Mouse (Mus musculus): Measurements from ENCODE around the gene Cend1.
"Not testable (repeated sequence)": the region's sequence is repeated elsewhere in the genome, so short reads cannot be mapped to it uniquely, and the experiment has no call there.

The Cend1 gene

DNA sequence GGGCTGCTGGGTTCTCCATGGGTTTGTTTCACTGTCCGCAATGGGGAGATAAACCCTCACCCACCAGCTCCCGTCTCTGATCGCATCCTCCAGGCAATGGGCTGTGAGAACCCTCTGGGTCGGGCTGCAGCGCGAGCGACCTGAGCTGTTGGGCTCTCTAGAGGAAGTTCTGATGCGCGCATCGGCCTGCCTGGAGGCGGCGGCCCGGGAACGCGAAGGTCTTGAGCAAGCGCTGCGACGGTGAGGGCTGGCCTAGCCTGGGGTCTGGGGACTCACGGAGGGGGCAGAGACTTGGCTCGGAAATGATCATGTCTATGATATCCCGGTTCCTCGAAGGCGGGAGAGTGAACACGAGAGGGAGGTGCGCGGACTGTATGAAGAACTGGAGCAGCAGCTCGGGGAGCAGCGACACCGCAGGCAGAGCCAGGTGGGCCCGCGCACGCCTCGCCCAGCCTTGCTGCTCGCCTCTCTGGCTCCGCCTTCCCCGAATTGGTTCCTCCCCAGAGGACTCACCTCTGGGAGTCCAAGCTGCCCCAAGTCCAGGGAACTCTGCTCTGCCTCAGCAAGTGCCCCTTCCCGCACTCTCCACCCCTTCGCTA is 35.4 kb upstream of the Cend1 start:
- no peak for DNase-seq

DNA sequence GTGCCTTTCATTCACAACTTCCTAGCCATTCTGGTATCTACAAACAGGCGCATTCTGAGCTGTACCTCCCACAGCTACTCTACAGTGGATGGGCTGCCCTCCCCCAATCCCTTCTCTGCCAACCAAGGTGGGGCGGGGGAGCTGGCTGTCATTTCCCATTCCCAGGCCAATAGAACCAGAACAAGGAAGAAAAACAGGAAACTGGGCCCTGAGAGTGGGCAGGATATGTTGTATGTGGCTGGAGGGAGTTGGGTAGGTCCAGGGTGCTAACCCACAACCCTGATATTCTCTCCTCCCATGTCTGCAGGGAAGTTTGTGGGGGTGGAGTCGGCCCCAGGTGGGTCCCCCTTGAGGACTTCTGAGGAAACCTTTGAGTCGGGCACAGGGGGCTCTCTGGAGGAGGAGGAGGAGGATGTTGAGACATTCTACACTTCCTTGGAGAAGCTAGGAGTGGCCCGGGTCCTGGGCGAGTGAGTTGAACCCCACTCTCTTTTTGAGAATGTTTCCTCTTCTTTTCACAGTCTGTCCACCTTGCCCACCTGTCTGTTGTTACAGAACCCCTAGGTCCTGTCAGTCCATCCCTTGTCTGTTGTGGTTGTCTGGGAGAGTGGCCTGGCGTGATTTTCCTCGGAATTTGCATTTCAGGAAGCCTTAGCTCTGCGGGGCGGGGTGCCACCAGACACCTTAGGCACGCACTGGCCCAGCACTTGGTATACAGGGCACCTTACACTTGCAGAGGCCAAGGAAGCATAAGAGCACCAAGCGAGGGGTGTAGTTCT is 34.7 kb upstream of the Cend1 start:
- DNase-seq: no peak

DNA sequence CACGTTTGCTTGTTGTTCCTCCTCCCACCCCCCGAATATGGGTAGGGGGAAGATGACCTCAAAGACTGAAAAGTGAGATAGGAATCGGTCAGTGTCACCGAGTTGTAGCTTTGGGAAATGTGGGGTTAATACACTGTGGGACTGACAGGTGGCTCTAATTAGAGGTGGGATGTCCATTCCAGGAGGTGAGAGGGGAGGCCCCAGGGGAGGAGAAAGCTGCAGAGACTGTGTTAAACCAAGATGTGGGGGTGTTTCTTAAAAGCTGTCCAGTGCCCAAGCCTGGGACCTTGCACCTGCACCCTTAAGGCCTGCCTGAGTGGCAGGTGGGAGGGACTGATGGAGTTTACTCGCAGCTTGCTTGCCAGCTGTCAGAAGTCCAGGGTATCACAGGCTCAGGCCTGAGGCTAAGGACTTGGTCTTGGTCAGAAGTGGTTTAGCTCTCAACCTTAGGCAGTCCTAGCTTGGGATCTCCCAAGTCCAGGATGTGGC is 33.1 kb upstream of the Cend1 start:
- no peak for DNase-seq

DNA sequence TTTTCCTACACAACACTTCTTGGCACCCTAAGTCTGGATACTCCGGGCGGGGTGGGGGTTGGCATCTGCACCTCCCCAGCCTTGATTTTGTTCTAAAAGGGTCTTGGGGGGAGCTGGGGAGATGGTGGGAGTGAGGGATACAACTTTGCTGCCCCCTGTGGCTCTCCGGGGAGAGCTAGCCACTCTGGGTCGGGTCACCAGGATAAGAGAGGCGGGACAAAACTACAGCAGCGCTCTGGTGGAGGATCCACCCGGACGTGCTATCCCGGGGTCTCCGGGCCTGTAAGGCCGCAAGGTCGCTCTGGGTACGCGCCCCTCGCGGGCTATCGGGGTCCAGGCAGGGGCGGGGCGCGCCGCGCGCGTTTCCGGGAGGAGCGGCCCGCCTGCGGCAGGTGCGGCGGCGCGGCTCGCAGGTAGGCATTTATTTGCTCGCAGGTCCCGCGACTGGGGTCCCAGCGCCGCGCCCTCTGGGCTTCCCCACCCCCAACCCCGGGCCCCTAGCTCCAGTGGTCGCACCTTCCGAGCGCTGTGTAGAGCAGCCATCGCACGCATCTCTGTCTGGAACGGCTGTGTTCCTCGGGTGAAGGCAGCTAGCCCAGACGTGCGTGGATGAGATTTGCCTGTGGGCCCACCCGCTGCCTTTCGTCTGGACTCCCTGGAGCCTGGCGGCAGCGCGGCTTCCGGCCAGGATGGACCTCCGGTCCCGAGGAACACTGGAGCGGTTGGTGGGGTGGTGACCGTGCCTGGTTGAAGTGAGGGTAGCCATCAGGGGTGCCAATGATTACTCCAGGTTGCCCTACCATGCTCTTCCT is 32.4 kb upstream of the Cend1 start:
- DNase-seq: no peak

DNA sequence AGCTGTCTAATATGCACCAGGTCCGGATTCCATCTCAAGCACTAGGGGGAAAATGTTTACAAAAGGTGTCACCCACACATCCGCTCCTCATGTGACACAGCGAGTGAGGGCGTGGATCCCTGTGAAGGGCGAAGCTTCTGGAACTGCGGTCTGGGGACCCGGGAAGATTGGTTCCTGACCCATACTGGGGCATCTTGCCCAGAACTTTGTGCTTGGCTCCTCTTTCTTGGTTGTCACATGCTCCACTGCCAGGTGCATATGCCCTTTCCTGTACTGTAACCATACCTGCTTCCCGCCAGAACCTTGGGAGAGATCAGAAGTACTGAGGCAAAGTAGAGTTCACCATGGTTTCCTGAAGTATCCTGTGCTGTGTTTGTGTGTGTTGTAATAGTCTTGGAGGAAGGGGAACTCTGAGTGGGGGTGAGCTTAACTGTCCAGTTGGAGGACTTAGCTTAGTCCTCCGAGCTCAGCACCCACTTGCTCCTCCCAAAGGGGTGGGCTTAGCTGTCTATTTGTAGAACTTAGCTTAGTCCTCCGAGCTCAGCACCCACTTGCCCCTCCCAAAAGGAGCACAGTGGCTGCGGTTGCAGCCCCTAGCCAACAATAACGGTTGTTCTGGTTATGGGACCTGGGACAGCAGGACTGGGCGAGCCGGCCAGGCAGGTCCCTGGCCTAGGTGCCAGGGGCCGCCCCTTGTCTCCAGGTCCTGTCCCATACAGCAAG is 31.3 kb upstream of the Cend1 start, which contains the start of gene Cracr2b:
TSS of gene Cracr2b (plus strand) at position 704 of the 723 bp plus-strand sequence.
- no peak for DNase-seq

DNA sequence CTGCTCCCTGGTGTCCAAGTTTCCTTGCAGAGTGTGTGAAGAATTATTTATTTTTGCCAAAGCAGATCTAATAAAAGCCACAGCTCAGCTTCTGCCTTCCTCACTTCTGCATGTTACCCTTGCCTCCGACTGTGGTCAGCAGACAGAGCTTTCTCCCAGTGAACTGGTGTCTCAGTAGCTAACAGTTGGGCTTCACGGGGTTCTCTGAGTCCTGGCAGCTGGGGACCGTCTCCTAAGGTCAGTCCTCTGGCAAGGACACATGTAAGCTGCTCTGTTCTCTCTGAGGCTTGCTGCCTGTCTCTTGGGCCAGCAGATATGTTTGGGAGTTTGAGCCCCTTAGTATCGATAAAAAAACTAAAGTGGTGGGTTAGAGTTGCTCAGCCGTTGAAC is 30.7 kb upstream of the Cend1 start:
- no peak for DNase-seq

DNA sequence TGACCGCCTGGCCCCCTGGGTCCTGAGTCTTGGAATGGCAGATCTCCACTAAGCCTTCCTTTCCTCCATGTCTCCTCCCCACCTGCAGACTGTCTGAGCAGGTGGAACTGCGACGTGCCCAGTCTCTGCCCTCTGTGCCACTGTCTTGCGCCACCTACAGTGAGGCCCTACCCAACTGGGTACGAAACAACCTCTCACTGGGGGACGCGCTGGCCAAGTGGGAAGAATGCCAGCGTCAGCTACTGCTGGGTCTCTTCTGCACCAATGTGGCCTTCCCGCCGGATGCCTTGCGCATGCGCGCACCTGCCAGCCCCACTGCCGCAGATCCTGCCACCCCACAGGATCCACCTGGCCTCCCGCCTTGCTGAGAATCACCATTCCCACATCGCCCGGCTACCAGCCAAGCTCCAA is 30.0 kb upstream of the Cend1 start:
- DNase-seq: no peak

DNA sequence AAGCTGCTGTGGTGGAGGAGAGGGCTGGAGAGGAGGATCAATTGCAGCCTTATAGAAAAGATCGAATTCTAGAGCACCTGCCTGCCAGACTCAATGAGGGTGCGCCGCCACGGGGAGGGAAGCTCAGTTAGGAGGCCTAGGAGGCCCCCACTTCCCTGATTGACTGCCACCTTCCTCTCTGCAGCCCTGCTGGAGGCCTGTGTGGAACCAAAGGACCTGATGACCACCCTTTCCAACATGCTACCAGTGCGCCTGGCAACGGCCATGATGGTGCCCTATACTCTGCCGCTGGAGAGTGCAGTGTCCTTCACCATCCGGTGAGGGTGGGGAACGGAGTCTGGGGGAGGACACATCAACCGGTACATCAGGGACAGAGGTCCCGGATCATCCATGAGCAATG is 29.4 kb upstream of the Cend1 start:
- no peak for DNase-seq

DNA sequence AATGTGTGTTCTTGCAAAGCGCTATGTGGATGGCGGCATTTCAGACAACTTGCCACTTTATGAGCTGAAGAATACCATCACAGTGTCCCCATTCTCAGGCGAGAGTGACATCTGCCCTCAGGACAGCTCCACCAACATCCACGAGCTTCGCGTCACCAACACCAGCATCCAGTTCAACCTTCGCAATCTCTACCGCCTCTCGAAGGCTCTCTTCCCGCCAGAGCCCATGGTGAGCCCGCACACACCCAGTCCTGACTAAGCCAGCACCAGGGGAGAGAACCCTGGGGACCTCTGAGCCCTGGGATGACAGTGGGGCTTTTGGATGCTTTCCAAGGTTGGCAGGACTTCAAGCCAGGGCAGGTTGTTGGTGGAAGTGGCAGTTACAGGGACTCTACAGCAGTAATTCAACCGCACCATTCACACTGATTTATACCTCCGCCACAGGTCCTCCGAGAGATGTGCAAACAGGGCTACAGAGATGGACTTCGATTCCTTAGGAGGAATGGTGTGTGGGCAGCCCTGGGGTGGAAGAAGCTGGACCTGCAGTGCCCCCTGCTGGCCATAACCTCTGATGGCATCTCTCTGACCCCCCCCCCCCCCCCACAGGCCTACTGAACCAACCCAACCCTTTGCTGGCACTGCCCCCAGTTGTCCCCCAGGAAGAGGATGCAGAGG is 28.8 kb upstream of the Cend1 start:
- DNase-seq: no peak

DNA sequence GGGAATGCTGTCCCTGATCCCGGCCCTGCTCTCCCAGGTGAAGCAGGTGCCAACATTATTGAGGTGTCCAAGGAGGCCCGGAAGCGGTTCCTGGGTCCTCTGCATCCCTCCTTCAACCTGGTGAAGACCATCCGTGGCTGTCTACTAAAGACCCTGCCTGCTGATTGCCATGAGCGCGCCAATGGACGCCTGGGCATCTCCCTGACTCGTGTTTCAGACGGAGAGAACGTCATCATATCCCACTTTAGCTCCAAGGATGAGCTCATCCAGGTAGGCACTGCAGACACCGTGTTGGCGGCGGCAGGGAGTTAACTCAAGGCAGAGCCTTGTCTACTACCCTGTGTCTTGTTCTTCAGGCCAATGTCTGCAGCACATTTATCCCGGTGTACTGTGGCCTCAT is 27.9 kb upstream of the Cend1 start:
- DNase-seq: no peak

DNA sequence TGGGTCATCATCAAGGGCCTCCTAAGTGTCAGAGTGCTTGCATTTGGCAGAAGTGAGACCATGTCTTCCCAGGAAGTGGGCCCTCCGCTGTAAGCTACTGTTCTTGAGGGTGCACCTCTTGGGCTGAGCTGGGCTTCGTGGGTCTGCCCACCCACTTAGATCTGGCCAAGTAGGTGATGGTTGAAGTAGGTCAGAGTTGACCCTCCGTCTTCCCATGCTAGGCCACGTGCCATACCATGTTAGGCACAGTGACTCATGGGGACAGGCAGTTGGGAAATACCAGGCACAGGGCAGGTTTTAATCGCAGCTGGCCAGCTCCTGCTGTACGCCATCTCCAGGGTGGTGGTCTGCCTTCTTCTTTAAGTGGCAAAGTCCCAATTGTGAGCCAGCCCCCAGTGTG is 27.4 kb upstream of the Cend1 start:
- no peak for DNase-seq

DNA sequence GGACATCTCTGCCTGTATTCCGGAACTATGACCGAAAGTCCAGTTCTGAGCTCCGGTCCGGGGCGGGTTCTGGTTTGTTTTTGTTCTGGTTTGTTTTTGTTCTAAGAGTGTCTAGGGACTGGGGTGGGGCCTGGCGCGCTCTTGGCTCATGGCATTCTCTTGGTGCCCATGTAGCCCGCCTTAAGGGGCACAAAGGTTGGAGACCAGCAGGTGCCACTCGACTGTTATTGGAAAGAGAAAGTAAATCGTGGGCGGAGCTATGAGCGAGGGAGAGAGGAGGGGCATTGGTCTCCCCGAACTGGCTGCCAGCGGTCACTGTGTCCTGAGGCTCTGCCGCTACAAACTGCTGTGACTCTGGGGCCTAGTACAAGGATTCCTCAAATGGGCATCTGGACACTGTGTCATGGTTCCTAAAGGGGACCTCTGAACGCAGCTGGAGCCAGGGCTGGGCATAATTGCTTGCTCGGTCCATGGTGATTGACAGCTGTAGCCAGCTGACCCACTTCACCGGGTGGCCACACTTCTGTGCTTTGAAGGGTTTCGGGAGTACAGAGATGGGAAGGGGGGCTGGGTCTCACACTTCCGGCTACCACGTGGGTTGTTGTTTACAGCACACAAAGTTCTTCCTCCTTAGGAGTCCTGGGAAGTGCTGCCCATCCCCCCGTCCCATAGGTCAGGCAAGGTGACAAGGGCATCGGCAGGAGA is 26.5 kb upstream of the Cend1 start:
- peak; percentile 23 for DNase-seq

DNA sequence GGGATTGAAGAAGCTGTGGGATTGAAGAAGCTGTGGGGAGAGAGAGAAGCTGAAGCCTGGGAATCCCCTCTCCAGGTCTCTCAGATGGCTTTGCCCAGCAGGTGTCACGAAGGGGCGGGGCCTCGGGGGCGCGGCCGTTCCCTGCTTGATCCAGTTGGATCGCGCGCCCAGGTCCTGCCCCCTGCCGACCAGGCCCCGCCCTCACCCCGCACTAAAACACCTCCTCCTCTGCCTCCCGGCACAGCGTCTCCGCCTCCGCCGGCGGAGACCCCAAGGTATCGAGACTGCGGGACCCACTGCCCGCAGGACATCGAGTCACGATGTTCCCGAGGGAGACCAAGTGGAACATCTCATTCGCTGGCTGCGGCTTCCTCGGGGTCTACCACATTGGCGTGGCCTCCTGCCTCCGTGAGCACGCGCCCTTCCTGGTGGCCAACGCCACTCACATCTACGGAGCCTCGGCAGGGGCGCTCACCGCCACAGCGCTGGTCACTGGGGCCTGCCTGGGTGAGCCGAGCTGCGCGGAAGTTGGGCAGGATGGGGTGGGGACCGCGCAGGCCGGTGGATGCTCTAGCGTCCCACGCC is 25.8 kb upstream of the Cend1 start, which contains the start of gene Pnpla2:
TSS of gene Pnpla2 (plus strand) at position 232 of the 585 bp plus-strand sequence.
- DNase-seq: peak; percentile 90

DNA sequence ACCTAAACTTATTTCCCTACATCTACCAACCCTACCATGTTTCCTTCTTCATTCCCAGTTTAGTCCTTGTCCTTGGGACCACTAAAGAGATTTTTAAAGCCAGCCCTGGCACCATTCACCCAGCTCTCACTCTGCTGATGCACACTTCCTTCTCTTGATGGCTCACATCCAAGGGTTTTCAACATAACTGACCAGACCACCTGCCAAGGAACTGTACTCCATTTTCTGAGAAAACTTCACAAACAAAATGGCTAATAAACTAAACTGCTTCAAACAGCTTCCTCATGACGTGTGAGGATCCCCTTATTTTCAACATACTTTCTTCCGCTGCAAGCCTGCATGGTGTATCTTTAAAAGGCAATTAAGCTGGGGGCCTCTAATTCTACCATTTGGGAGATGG is 24.3 kb upstream of the Cend1 start:
- no peak for DNase-seq

DNA sequence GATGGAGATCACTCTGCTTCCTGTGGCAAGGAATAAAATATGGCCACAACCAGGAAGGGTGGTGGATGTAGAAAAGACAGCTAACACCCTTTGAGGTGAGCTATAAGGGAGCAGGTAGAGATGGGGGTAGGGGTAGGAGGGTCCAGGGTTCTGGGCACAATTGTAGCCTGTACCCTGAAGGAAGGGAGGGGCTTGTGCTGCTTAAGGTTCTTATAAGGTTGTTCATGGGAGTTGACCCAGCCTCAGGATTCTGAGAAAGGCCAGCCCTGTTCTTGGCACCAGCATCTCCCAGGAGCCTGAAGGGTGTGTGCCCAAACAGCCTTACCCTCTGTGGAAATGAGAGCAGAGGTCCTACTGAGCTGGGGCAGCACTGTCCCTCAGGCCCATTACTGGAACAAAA is 22.6 kb upstream of the Cend1 start:
- no peak for DNase-seq

DNA sequence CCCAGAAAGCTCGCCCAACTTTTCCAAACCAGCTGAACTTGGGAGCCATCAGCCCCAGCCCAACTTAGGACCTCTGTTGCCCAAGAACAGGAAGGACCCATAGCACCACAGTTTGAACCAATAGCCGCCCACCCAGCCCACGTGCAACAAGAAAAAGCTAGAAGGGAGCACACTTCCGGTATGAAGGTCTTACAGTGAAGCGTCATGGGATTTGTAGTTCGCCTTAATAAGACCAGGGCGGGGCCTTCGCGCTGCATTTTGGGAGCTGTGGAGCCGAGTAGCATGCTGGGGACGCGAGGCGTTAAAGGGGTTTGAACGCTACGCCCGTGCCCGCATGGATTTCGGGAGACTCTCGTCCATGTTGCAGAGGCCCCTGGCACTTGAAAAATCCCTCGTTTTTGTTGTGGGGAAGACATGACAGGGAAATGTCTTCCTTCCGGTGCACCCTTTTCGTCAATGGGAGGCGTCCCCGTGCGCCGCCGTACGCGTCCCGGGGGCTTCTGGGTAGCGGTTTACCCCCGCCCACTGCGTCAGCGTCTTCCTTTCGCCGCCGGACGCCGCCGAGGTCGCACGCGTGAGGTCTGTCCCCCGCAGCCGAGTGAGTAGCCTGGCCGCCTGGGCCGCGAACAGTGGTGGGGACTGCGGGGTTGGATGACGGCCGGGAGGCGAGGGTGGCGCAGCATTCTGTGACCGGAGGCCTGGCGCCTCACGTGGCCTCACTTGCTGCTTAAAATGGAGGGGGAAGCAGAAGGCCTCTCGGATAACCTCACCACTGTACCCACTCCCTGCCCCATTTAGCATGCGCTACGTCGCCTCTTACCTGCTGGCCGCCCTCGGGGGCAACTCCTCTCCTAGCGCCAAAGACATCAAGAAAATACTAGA is 18.1 kb upstream of the Cend1 start, which contains the start of gene Rplp2:
TSS of gene Rplp2 (plus strand) at position 261 of the 882 bp plus-strand sequence.
- DNase-seq: peak; percentile 88

DNA sequence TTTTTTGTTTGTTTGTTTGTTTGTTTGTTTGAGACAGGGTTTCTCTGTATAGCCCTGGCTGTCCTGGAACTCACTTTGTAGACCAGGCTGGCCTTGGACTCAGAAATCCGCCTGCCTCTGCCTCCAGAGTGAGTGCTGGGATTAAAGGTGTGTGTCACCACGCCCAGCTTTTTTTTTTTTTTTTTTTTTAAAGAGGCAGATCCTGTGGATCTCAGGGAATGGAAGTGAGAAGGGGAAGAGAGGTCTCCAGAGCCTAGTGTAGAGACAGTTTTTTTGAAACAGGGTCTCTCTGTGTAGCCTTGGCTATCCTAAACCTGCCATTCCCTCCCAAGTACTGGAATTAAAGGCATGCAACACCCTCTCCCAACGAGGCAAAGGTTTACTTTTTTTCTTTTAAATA is 17.1 kb upstream of the Cend1 start:
- not testable (repeated sequence) for DNase-seq

DNA sequence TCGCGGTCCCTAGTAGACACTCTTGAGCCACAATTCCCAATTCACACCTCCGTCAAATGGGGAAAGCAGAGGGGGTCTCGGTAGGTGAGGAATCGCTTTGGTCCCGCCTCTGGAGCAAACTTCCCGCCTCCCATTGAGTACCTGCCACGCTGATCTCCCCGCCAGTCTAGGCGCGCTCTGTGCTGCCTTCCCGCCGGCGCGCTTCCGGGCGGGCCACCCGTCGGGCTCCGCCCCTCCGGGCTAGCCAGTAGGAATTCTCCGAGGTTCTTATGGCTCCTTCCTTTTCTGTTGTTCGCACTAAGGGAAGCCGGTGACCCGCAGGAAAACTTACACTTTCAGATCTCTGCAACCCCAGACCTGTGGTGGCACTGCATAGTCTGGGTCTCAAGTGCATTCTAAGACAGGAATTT is 14.5 kb upstream of the Cend1 start, which contains the start of gene Pidd1:
TSS of gene Pidd1 (minus strand) at position 198 of the 410 bp plus-strand sequence.
- no peak for DNase-seq

DNA sequence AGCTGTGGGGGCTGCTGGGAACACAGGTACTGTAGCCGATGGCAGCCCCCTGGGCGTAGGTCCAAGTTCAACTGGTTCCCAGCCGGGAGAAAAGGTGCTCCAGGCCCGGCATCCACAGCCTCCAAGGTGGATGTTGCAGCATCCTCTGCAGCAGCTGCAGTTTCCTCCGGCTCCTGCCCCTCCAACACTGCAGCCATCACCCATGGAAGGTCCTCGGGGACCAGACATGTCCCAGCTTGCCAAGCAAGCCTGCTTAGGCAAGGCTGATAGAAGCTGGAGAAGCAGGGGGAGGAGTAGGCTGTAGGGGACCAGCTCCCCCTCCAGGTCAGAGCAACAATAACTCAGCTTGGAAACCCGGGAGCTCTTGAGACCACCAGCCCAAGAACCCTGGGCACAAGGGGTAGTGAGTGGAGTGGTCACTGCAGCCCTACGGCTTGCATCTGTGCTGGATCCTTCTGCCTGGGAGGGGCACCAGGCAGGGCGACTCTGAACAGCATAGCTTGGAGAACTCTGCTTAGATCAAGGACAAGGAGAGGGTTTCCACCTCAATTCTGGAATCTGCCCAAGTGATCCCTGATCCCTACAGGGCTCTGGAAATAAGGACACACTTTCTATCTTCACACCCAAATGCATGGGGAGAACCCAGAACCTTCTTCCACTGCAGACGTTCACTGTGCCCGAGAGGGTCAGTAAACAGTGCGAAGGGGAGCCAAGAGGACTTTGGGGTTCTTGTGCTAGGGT is 14.0 kb upstream of the Cend1 start:
- DNase-seq: no peak
